In genomic region chr1:168296290-168296689, GRCm38 (mm10) we compare ENCODE assay signal across 19 mouse cellular contexts.
A peak's percentile ranks its signal among the peaks of the same experiment; 100 is the strongest.
DNase-seq lines count a peak whose midpoint lies in the region; ATAC-seq lines count a peak whose summit lies in the region.
"Had no signal": no experiment of that assay in that cellular context is flagged by ENCODE, and none has a peak within 500 bp of the region (broad histone marks: within the 10 kb centered on the region; RNA-seq: fewer than 3 reads in every experiment).

No protein-coding gene starts in this region.

- H3K36me3 ChIP-seq in intestine, embryonic 14.5 days (ENCODE audit: control insufficient read depth, insufficient read depth, low read length) = peaks cover 3% of the 10 kb centered on the region; the same call in 1 of the 2 replicates
- no peaks in the 10 kb centered on the region for H3K36me3 ChIP-seq in intestine, embryonic 16.5 days (ENCODE audit: control insufficient read depth, insufficient read depth, low read length)
- no peaks in the 10 kb centered on the region for H3K36me3 ChIP-seq in neural tube, embryonic 12.5 days
- no peaks in the 10 kb centered on the region; the same call in 1 of the 2 replicates for H3K36me3 ChIP-seq in limb, embryonic 12.5 days
- H3K36me3 ChIP-seq: heart, embryonic 15.5 days had no signal

- H3K4me1 ChIP-seq in intestine, embryonic 14.5 days (replicated peaks; ENCODE audit: control insufficient read depth, insufficient read depth, low read length) = peaks cover 28% of the 10 kb centered on the region; the same call in 1 of the 2 replicates
- H3K4me1 ChIP-seq in intestine, embryonic 16.5 days (ENCODE audit: control insufficient read depth, insufficient read depth, low read length) = peaks cover 8% of the 10 kb centered on the region
- H3K4me1 ChIP-seq in neural tube, embryonic 12.5 days = peaks cover 46% of the 10 kb centered on the region
- peaks cover 35% of the 10 kb centered on the region for H3K4me1 ChIP-seq in limb, embryonic 12.5 days (replicated peaks)

- no peaks in the 10 kb centered on the region for H3K9me3 ChIP-seq in intestine, embryonic 14.5 days (ENCODE audit: control insufficient read depth, low read length)
- H3K9me3 ChIP-seq in intestine, embryonic 16.5 days (ENCODE audit: control insufficient read depth, low read length) = no peaks in the 10 kb centered on the region
- no peaks in the 10 kb centered on the region for H3K9me3 ChIP-seq in neural tube, embryonic 12.5 days
- H3K9me3 ChIP-seq in limb, embryonic 12.5 days = no peaks in the 10 kb centered on the region
- H3K9me3 ChIP-seq: heart, embryonic 15.5 days had no signal

- ATAC-seq in intestine, embryonic 14.5 days (replicated peaks; ENCODE audit: low FRiP score, low TSS enrichment, low read depth) = 0 out of 2 replicates have a peak, but pooled peaks have one; percentile 24
- no peak for ATAC-seq in intestine, embryonic 16.5 days
- 0 out of 2 replicates have a peak, but pooled peaks have one; percentile 57 for ATAC-seq in neural tube, embryonic 12.5 days (ENCODE audit: low FRiP score, low read depth)
- peak; percentile 67 for ATAC-seq in limb, embryonic 12.5 days (ENCODE audit: insufficient number of reproducible peaks, insufficient read depth, low FRiP score, low TSS enrichment, low read depth)
- ATAC-seq: activated CD4-positive, CD25-positive, alpha-beta regulatory T cell, adult 4 months; lung, postnatal 0 days had no signal

- H3K4me2 ChIP-seq in intestine, embryonic 14.5 days (ENCODE audit: low read length) = no peak overlapping the region
- H3K4me2 ChIP-seq in intestine, embryonic 16.5 days (ENCODE audit: low read depth, low read length) = no peak overlapping the region
- H3K4me2 ChIP-seq in neural tube, embryonic 12.5 days (replicated peaks) = no peak overlapping the region
- no peak overlapping the region for H3K4me2 ChIP-seq in limb, embryonic 12.5 days
- H3K4me2 ChIP-seq: heart, embryonic 15.5 days had no signal

- intact Hi-C loops in heart, postnatal 25 days (cut with DNase I) = loop anchor here (5.0 kb wide), 1 partner anchor 49 kb away; no protein-coding TSS in a partner anchor

- 51% methylated on average over 2 of the region's 2 CpGs for WGBS in intestine, embryonic 14.5 days
- 50% methylated on average over 2 of the region's 2 CpGs for WGBS in intestine, embryonic 16.5 days
- WGBS in neural tube, embryonic 12.5 days = 29% methylated on average over 2 of the region's 2 CpGs
- 41% methylated on average over 2 of the region's 2 CpGs for WGBS in limb, embryonic 12.5 days

- H3K27ac ChIP-seq in intestine, embryonic 14.5 days (ENCODE audit: low read depth) = no peak overlapping the region
- H3K27ac ChIP-seq in intestine, embryonic 16.5 days (ENCODE audit: low read length) = no peak overlapping the region
- no peak overlapping the region for H3K27ac ChIP-seq in neural tube, embryonic 12.5 days
- no peak overlapping the region for H3K27ac ChIP-seq in limb, embryonic 12.5 days
- H3K27ac ChIP-seq: gastrocnemius, adult 2 months; heart, embryonic 15.5 days; macrophage; stomach, postnatal 0 days had no signal

- no peak for DNase-seq in intestine, embryonic 14.5 days (ENCODE audit: low spot score)
- DNase-seq in neural tube, embryonic 10.5 days (ENCODE audit: extremely low spot score, low spot score) = no peak
- DNase-seq in heart, postnatal 25 days (ENCODE audit: low spot score) = no peak
- DNase-seq in layer of hippocampus, adult 9-11 months = no peak
- DNase-seq: adrenal gland, postnatal 10 days; cerebellum, adult 8-10 months; gastrocnemius, adult 2 months; heart, postnatal 4 days; kidney, adult 8-10 months; kidney, postnatal 25 days; thymus, adult 2 months had no signal

- H3K9ac ChIP-seq in intestine, embryonic 14.5 days (ENCODE audit: low read length) = no peak overlapping the region
- H3K9ac ChIP-seq in intestine, embryonic 16.5 days (ENCODE audit: low read depth, low read length) = no peak overlapping the region
- H3K9ac ChIP-seq in neural tube, embryonic 12.5 days = no peak overlapping the region
- no peak overlapping the region for H3K9ac ChIP-seq in limb, embryonic 12.5 days (replicated peaks)
- H3K9ac ChIP-seq: heart, embryonic 15.5 days had no signal

- no peak overlapping the region for H3K4me3 ChIP-seq in intestine, embryonic 14.5 days (ENCODE audit: low read depth, low read length)
- no peak overlapping the region for H3K4me3 ChIP-seq in intestine, embryonic 16.5 days (ENCODE audit: low read length)
- no peak overlapping the region for H3K4me3 ChIP-seq in neural tube, embryonic 12.5 days
- no peak overlapping the region for H3K4me3 ChIP-seq in limb, embryonic 12.5 days (replicated peaks)
- H3K4me3 ChIP-seq: gastrocnemius, adult 2 months; heart, embryonic 15.5 days had no signal

- no peaks in the 10 kb centered on the region for H3K27me3 ChIP-seq in intestine, embryonic 14.5 days (replicated peaks; ENCODE audit: control insufficient read depth, insufficient read depth, low read length)
- no peaks in the 10 kb centered on the region for H3K27me3 ChIP-seq in intestine, embryonic 16.5 days (replicated peaks; ENCODE audit: control insufficient read depth, insufficient read depth, low read length)
- no peaks in the 10 kb centered on the region for H3K27me3 ChIP-seq in neural tube, embryonic 12.5 days (replicated peaks)
- H3K27me3 ChIP-seq in limb, embryonic 12.5 days = peaks cover 48% of the 10 kb centered on the region
- H3K27me3 ChIP-seq: heart, embryonic 15.5 days had no signal
